Mouse (Mus musculus): ENCODE data around the gene Atp13a3. TPM values are rescaled to one million over a fixed set of nuclear protein-coding genes. Genes with fewer than 3 reads are reported as not detected.

Gene Atp13a3
- 106 TPM for total RNA-seq (2023)

DNA sequence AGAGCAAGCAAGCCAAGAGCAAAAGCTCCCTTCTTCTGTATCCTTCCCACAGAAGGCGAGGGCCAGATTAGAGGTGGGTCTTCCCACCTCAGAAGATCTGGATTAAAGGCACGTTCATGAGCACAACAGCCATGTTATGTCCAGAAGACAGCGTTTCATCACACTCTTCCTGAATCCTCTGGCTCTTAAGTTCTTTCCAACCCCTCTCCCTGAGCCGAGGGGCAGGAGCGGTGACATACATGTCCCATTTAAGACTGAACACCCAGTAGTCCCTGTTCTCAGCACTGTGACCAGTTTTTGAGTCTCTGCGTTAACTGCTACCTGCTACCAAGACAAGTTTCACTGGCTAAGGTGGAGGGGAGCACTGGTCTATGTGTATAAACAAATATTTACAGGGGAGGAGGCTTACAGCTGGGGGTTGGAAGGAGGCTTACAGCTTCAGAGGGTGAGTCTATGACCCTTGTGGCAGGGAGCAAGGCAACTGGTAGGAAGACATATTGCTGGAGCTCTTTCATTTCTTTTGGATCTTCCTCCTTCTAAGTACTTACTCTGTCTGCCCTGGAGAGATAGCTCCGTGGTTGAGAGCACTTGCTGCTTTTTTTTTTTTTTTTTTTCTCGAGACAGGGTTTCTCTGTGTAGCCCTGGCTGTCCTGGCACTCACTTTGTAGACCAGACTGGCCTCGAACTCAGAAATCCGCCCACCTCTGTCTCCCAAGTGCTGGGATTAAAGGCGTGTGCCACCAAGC, at the start of gene Atp13a3:
TSS of gene Atp13a3 (minus strand) at position 51 of the 746 bp plus-strand sequence.

DNA sequence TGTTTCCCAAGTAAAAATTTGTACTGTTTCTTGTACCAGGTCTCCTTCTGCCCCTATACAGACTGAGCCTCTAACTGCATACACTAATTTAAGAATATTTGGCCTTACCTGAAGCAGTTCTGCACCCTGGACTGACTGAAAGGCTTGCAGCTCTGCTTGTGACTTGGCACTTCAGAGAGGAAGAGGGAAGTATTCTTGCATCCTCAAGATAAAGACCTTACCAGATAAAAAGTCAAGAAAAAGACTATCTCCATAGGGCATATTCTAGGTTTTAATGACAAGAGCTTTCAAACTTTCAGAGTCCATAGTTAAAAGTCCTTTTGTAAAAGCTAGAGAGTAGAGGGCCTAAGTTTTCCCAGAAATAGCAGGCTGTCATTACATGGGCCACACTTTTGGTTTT, 95.1 kb downstream of the Atp13a3 start, which contains the start of gene Gp5:
TSS of gene Gp5 (minus strand) at position 133 of the 400 bp plus-strand sequence.

DNA sequence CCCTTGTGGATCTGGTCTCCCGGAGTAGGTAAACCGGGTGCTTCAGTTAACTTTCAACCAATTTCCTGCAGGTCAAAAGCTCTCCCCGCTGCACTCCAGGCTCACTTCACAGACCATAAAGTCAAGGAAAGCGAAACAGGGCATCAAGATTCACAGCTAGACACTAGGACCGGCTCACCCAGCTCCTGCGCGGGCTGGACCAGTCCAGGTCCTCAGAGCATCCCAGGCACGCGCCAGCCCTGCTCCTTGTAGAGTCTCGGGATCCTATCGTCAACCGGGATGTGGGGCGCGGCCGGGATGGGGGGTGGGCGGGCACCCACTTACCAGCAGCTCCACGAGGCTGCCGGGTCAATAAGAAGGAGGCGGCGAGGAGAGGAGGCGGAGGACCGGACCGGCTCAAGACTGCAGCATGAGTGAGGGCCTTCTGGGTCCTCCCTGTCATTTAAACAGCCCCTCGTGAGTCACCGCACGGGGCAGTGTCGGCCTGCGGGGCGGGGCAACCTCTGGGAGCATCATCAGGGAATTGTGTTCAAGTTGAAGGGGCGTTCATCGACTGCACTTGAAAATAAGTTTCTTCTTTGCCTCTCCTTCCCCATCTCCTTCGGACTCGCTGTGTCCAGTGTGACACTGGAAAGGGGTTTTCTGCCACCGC, 122.8 kb downstream of the Atp13a3 start, which contains the start of gene Lrrc15:
TSS of gene Lrrc15 (minus strand) at position 413 of the 652 bp plus-strand sequence.

DNA sequence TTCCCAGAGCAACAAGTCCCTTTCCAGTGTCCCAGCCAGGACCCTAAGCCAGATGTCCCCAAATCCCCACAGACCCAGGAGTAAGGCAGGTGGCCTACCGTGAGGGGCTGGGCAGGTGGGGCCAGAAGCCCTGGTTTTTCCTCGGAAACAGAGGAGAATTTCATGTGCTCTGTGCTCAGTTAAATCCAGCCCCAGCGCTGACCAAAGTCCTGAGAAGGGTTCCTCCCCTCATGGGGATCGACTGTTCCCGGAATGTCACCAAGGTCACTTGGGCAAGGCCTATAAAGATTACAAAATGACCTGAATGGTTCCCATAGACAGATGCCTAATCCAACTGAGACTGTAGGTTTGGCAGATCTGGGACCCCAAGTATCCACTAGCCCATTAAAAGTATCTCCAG, 138.4 kb downstream of the Atp13a3 start, which contains the start of gene Cpn2:
TSS of gene Cpn2 (minus strand) at position 141 of the 400 bp plus-strand sequence.

Other genes with a start within 250 kb of the Atp13a3 start
- gene Cpn2, start 138.5 kb downstream of the Atp13a3 start, total RNA-seq (2023), result not detected
- gene Lrrc15, start 122.7 kb downstream of the Atp13a3 start, total RNA-seq (2023), result not detected
- 0.94 TPM for gene Gp5, start 95.2 kb downstream of the Atp13a3 start, total RNA-seq (2023)
- 0.18 TPM for gene Tmem44, start 144.9 kb upstream of the Atp13a3 start, total RNA-seq (2023)
- gene Lsg1, start 181.6 kb upstream of the Atp13a3 start, total RNA-seq (2023), result 94.6 TPM
- 21.6 TPM for gene Fam43a, start 193.7 kb upstream of the Atp13a3 start, total RNA-seq (2023)